Mouse (Mus musculus): ENCODE results near the gene Dnah1. TPM values are rescaled to one million over a fixed set of nuclear protein-coding genes. Genes with fewer than 3 reads are reported as not detected.

Dnah1 gene
- polyA plus RNA-seq, 1 experiment: 0.02 TPM

DNA sequence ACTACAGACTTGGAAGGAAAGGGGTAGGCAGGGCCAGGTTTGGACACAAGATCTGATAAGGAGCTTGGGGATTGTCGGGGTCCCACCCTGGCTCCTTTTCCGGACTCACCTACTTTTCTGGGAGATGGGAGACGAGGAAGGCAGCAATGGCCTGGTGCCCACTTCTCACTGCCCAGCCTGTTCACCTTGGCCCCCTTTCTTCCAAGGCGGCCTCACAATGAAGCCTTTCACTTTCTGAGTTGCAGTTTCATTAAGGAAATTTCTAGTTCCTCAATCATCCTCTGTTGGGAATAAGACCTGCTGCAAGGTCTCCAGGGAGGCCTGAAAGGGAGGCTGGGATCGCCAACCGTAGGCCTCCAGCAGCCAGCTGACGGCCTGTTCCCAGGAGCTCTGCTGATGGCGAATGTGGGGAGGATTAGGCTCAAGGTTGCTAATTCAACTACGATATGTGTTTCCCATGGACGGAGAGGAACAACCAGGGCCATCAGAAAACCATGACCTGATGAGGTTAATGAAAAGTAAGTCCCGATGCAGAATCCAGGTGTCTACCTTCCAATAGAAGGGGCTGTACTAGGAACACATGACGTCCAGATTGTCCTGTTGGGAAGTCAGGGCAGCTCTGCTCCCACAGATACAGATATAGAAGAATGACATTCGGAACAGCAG, 91.2 kb downstream of the Dnah1 start:
- Histone ChIP-seq H3ac (ENCODE audit: control insufficient read depth, insufficient read length) (no peak overlapping the region), H3K36me3 (ENCODE audit: control insufficient read depth, insufficient read depth) (no peaks in the 10 kb centered on the region), H3K4me2 (ENCODE audit: low read depth) (no peak overlapping the region), H3K27me3 (ENCODE audit: control insufficient read depth, insufficient read depth, insufficient read length) (peaks cover 6% of the 10 kb centered on the region), H3K4me3 (no peak overlapping the region), H3K79me2 (ENCODE audit: control insufficient read depth, insufficient read depth) (no peaks in the 10 kb centered on the region)
- TF ChIP-seq CEBPB (IDR thresholded peaks at IDR 0.05; ENCODE audit: insufficient read depth, poor library complexity, severe bottlenecking) (no peak), MAX (IDR thresholded peaks at IDR 0.05; ENCODE audit: low read depth) (no peak), MYOG (IDR thresholded peaks at IDR 0.05; ENCODE audit: control insufficient read depth in 1 of 3, insufficient read depth in 1 of 3, insufficient read length in 2 of 3, low read depth in 2 of 3) (no peak), TCF3 (IDR thresholded peaks at IDR 0.05; ENCODE audit: insufficient read length, low read depth) (no peak), REST (IDR thresholded peaks at IDR 0.05; ENCODE audit: insufficient read depth, insufficient read length) (no peak), SRF (IDR thresholded peaks at IDR 0.05; ENCODE audit: control insufficient read depth, insufficient read length, low read depth) (no peak), USF1 (IDR thresholded peaks at IDR 0.05; ENCODE audit: low read depth) (no peak), TCF12 (IDR thresholded peaks at IDR 0.05; ENCODE audit: insufficient read depth, poor library complexity, severe bottlenecking) (no peak), E2F4 (IDR thresholded peaks at IDR 0.05; ENCODE audit: insufficient read depth) (no peak), POLR2AphosphoS2 (IDR thresholded peaks at IDR 0.05; ENCODE audit: insufficient read length, low read depth) (no peak), POLR2A (IDR thresholded peaks at IDR 0.05; ENCODE audit: insufficient read length, low read depth) (no peak), MYOD1 (IDR thresholded peaks at IDR 0.05; ENCODE audit: control insufficient read depth in 1 of 3, insufficient read length in 2 of 3, low read depth in 2 of 3) (no peak)

DNA sequence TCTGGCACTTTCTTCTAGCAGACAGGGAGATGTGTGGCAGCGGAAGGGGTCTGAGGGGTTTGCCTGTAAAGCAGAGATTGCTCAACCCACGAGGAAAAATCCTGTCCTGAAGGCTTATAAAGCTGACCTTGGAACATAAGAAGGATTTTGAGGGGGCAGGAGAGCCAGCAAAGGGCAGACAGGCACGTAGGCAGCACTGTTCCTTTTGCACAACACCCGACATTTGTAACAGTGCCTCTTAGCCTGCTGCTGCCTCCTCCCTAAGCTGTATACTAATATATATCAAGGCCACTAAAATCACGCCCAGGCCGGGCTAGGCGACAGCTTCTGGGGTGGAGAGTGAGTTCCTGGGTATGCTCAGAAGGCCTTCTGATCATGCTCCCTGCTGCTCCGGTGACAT, 93.3 kb downstream of the Dnah1 start:
- Histone ChIP-seq H3ac (ENCODE audit: control insufficient read depth, insufficient read length) (no peak overlapping the region), H3K36me3 (ENCODE audit: control insufficient read depth, insufficient read depth) (no peaks in the 10 kb centered on the region), H3K4me2 (ENCODE audit: low read depth) (no peak overlapping the region), H3K27me3 (ENCODE audit: control insufficient read depth, insufficient read depth, insufficient read length) (peaks cover 6% of the 10 kb centered on the region), H3K79me2 (ENCODE audit: control insufficient read depth, insufficient read depth) (no peaks in the 10 kb centered on the region), H3K4me3 (no peak overlapping the region)
- TF ChIP-seq MYOG (IDR thresholded peaks at IDR 0.05; ENCODE audit: control insufficient read depth in 1 of 3, insufficient read depth in 1 of 3, insufficient read length in 2 of 3, low read depth in 2 of 3) (no peak), MYOD1 (IDR thresholded peaks at IDR 0.05; ENCODE audit: control insufficient read depth in 1 of 3, insufficient read length in 2 of 3, low read depth in 2 of 3) (no peak), REST (IDR thresholded peaks at IDR 0.05; ENCODE audit: insufficient read depth, insufficient read length) (no peak), POLR2A (IDR thresholded peaks at IDR 0.05; ENCODE audit: insufficient read length, low read depth) (no peak), E2F4 (IDR thresholded peaks at IDR 0.05; ENCODE audit: insufficient read depth) (no peak), SRF (IDR thresholded peaks at IDR 0.05; ENCODE audit: control insufficient read depth, insufficient read length, low read depth) (no peak), TCF3 (IDR thresholded peaks at IDR 0.05; ENCODE audit: insufficient read length, low read depth) (no peak), USF1 (IDR thresholded peaks at IDR 0.05; ENCODE audit: low read depth) (no peak), CEBPB (IDR thresholded peaks at IDR 0.05; ENCODE audit: insufficient read depth, poor library complexity, severe bottlenecking) (no peak), TCF12 (IDR thresholded peaks at IDR 0.05; ENCODE audit: insufficient read depth, poor library complexity, severe bottlenecking) (no peak), MAX (IDR thresholded peaks at IDR 0.05; ENCODE audit: low read depth) (no peak), POLR2AphosphoS2 (IDR thresholded peaks at IDR 0.05; ENCODE audit: insufficient read length, low read depth) (no peak)

DNA sequence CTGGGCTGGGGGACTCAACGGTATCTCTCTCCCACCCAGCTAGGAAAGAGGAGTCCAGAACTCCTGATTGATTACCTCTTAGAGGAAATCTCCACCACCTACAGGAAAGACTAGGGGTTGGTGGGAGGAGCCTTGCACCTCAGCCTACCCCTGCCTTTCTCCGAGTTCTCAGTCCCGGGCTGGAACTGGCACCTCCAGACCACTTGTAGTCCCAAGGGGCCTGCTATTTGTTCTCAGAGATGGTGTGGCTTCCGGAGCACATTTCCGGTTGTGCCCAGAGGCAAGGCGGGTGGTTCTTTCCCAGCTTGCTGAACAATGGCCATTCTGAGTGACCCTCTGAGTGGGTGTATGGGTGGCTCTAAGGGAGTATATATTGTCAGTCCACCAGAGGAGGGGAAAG, 95.5 kb downstream of the Dnah1 start:
- Histone ChIP-seq H3K36me3 (ENCODE audit: control insufficient read depth, insufficient read depth) (no peaks in the 10 kb centered on the region), H3K4me3 (no peak overlapping the region), H3ac (ENCODE audit: control insufficient read depth, insufficient read length) (no peak overlapping the region), H3K79me2 (ENCODE audit: control insufficient read depth, insufficient read depth) (no peaks in the 10 kb centered on the region), H3K27me3 (ENCODE audit: control insufficient read depth, insufficient read depth, insufficient read length) (peaks cover 6% of the 10 kb centered on the region), H3K4me2 (ENCODE audit: low read depth) (no peak overlapping the region)
- TF ChIP-seq MAX (IDR thresholded peaks at IDR 0.05; ENCODE audit: low read depth) (no peak), E2F4 (IDR thresholded peaks at IDR 0.05; ENCODE audit: insufficient read depth) (no peak), USF1 (IDR thresholded peaks at IDR 0.05; ENCODE audit: low read depth) (no peak), CEBPB (IDR thresholded peaks at IDR 0.05; ENCODE audit: insufficient read depth, poor library complexity, severe bottlenecking) (no peak), REST (IDR thresholded peaks at IDR 0.05; ENCODE audit: insufficient read depth, insufficient read length) (no peak), SRF (IDR thresholded peaks at IDR 0.05; ENCODE audit: control insufficient read depth, insufficient read length, low read depth) (no peak), TCF12 (IDR thresholded peaks at IDR 0.05; ENCODE audit: insufficient read depth, poor library complexity, severe bottlenecking) (no peak), MYOG (IDR thresholded peaks at IDR 0.05; ENCODE audit: control insufficient read depth in 1 of 3, insufficient read depth in 1 of 3, insufficient read length in 2 of 3, low read depth in 2 of 3) (no peak), TCF3 (IDR thresholded peaks at IDR 0.05; ENCODE audit: insufficient read length, low read depth) (no peak), POLR2AphosphoS2 (IDR thresholded peaks at IDR 0.05; ENCODE audit: insufficient read length, low read depth) (no peak), MYOD1 (IDR thresholded peaks at IDR 0.05; ENCODE audit: control insufficient read depth in 1 of 3, insufficient read length in 2 of 3, low read depth in 2 of 3) (no peak), POLR2A (IDR thresholded peaks at IDR 0.05; ENCODE audit: insufficient read length, low read depth) (no peak)

GRCm38 (mm10) chr14:31226978-31227377, 96.7 kb downstream of the Dnah1 start:
- Histone ChIP-seq H3K79me2 (ENCODE audit: control insufficient read depth, insufficient read depth) (no peaks in the 10 kb centered on the region), H3K4me2 (ENCODE audit: low read depth) (no peak overlapping the region), H3K27me3 (ENCODE audit: control insufficient read depth, insufficient read depth, insufficient read length) (peaks cover 8% of the 10 kb centered on the region), H3K4me3 (no peak overlapping the region), H3ac (ENCODE audit: control insufficient read depth, insufficient read length) (no peak overlapping the region), H3K36me3 (ENCODE audit: control insufficient read depth, insufficient read depth) (no peaks in the 10 kb centered on the region)
- TF ChIP-seq TCF12 (IDR thresholded peaks at IDR 0.05; ENCODE audit: insufficient read depth, poor library complexity, severe bottlenecking) (no peak), POLR2A (IDR thresholded peaks at IDR 0.05; ENCODE audit: insufficient read length, low read depth) (no peak), SRF (IDR thresholded peaks at IDR 0.05; ENCODE audit: control insufficient read depth, insufficient read length, low read depth) (no peak), MYOG (IDR thresholded peaks at IDR 0.05; ENCODE audit: control insufficient read depth in 1 of 3, insufficient read depth in 1 of 3, insufficient read length in 2 of 3, low read depth in 2 of 3) (no peak), E2F4 (IDR thresholded peaks at IDR 0.05; ENCODE audit: insufficient read depth) (no peak), POLR2AphosphoS2 (IDR thresholded peaks at IDR 0.05; ENCODE audit: insufficient read length, low read depth) (no peak), MAX (IDR thresholded peaks at IDR 0.05; ENCODE audit: low read depth) (no peak), MYOD1 (IDR thresholded peaks at IDR 0.05; ENCODE audit: control insufficient read depth in 1 of 3, insufficient read length in 2 of 3, low read depth in 2 of 3) (no peak), USF1 (IDR thresholded peaks at IDR 0.05; ENCODE audit: low read depth) (no peak), REST (IDR thresholded peaks at IDR 0.05; ENCODE audit: insufficient read depth, insufficient read length) (no peak), CEBPB (IDR thresholded peaks at IDR 0.05; ENCODE audit: insufficient read depth, poor library complexity, severe bottlenecking) (no peak), TCF3 (IDR thresholded peaks at IDR 0.05; ENCODE audit: insufficient read length, low read depth) (no peak)
